Mouse (Mus musculus) adrenal gland, postnatal 14 days (tissue): Measurements from ENCODE around the gene Gpnmb. TPM values are rescaled to one million over a fixed set of nuclear protein-coding genes. Genes with fewer than 3 reads are reported as not detected.

Experiments
- DNase-seq: peaks from one replicate; pipeline ENCODE4 v3.0.0; 2021; ENCODE audit warnings: mixed read lengths
- total RNA-seq: library from RNA; stranded (reverse); gene quantifications from 2 replicates; pipeline ENCODE4 v1.2.3, GENCODE M21; 2021

Gpnmb gene
- total RNA-seq, 1 experiment from 2014 or later = 0.19 TPM

DNA sequence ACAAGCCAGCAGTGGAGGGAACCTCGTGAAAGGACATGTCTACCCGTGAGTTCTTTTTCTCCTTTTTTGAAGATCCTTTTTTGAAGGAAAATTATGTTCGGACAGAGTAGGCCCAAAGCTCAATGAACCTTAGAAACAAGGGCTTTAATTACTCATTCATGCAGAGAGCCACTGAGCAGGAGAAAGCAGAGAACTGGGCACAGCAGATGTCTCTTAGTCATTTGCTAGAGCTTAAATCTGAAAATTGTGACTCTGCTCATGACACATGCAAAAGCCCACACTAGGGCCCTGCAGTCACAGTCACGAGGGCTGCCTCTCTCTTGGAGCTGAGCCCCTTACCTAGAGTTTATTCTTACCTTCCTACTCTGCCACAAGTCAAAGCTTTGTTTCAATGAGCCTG, 3.6 kb upstream of the Gpnmb start:
- DNase-seq = no peak

- DNase-seq = no peak
Observed at GRCm38 (mm10) chr6:49037268-49037662, 919 bp downstream of the Gpnmb start.

DNA sequence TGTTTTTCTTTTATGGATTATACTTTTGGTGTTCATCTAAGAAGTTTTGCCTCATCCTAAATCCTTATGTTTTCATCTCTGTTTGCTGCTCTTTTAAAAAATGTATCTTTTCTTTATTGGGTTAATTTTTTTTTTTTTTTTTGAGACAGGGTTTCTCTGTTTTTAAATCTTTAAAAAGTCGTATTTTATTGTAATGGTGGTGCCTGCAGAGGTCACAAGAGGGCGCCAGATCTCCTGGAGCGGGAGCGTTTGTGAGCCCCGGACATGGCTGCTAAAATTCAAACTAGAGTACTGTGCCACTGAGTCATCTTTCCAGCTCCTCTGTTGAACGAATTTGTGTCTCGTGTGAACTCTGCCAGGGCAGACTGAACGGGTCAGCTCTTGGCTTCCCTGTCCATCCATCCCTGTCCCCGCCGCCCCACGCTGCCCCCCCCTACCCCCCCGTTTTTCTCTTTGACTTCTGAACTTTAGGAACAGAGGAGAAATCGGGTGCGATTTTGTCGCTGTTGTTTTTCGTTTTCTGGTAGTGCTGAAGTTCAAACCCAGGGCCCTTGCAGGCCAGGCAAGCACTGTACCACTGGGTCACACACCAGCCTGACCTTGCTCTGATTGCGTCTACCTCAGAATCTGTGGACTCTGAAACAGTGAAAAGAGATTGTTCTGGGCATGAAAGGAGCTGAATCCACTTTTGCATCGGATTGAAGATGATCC, 3.3 kb downstream of the Gpnmb start:
- DNase-seq = peak; percentile 83

DNA sequence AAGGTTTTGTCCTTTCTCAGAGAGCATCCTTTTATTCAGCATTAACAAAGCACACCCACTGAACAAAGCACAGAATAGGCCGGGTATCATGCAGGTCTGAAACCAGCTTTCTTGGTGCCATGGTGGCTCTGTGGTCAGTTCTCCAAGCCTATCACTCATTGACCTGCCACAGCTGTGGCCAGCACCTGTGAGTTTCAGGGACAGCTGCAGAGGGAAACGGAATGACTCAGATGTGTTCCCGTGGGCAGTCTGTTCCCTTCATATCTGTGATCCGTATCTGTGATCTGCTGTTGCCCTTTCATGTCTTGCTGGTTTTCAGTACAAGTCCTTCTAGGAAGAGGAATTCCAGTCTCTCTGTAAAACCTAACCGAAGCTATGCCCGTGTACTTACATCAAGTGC, 10.2 kb downstream of the Gpnmb start:
- no peak for DNase-seq

- no peak for DNase-seq
Observed at GRCm38 (mm10) chr6:49046976-49047375, 10.6 kb downstream of the Gpnmb start.

GRCm38 (mm10) chr6:49047848-49048247, 11.5 kb downstream of the Gpnmb start:
- no peak for DNase-seq

- no peak for DNase-seq
Observed at GRCm38 (mm10) chr6:49048395-49048794, 12.0 kb downstream of the Gpnmb start.

- DNase-seq = no peak
Observed at GRCm38 (mm10) chr6:49050677-49051410, 14.5 kb downstream of the Gpnmb start.

GRCm38 (mm10) chr6:49052191-49052590, 15.8 kb downstream of the Gpnmb start:
- DNase-seq = no peak

DNA sequence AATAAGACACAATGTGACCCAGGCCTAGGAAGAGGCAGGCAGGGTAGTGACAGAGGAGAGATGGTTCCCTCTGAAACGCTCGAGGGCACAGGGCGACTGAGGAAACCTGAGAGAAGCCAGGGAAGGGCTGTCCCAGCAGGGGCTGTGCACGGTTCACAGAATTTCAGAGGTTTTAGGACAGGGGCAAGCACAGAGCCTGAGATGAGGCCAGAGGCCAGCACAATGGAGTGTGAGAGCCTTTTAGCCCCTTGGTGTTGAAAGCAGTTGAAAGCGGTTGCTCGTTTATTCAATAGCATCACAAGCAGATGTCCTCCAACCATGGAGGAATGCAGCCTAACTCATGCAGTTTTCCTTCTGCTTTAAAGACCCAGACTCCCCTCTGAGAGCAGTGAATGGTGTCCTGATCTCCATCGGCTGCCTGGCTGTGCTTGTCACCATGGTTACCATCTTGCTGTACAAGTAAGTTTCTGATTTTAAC, 18.9 kb downstream of the Gpnmb start:
- no peak for DNase-seq

DNA sequence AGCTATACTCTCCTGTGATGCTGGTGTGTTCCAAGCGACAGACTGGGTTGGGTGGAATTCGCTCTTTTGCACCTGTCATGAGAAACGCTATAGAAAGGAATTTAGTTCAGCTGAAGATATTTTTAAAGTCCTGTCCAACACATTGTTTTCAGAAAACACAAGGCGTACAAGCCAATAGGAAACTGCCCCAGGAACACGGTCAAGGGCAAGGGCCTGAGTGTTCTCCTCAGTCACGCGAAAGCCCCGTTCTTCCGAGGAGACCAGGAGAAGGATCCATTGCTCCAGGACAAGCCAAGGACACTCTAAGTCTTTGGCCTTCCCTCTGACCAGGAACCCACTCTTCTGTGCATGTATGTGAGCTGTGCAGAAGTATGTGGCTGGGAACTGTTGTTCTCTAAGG, 19.7 kb downstream of the Gpnmb start:
- DNase-seq = no peak

DNA sequence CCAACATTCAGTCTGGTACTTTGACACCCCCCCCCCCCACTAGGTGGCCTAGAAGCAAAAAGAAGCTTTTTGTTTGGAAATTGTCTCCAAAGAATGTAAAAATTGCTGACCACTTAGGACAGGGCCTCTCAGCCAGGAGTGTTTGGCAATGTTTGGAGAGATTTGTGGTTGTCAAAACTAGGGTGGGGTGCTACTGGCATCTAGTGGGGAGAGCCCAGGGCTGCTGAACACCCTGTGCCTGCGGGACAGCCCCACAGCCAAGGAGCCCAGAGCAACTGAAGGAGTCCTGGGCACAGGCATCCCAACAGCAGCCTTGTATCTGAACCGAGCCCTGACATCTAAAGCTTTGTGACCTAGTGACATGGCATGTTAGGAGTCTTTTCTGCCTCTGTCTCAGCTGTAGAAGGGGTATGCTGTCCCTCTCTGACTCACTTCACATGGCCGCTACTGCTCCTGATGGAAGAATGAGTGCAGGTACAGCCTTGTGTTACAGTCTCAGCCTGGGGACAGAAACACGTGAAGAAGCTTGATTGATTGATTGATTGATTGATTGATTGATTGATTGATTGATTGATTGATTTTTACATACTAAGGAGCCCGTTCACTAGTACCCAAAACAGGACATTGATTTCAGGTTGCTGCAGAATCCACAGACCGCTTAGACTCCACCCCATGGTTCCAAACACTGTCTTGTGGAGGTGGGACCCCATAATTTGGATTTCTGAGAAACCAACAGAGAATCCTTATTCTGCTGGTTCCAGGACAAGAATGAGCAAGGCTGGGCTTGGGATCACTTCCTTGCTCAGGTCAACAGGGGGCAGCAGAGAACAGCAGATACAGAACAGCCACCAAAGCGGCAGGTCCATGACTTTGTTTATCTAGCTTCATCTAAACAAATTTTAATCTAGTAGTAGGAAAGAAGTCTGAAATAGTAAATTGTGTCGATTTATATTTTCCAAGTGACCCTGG, 21.0 kb downstream of the Gpnmb start:
- peak; percentile 80 for DNase-seq

GRCm38 (mm10) chr6:49068361-49068760, 32.0 kb downstream of the Gpnmb start:
- no peak for DNase-seq

DNA sequence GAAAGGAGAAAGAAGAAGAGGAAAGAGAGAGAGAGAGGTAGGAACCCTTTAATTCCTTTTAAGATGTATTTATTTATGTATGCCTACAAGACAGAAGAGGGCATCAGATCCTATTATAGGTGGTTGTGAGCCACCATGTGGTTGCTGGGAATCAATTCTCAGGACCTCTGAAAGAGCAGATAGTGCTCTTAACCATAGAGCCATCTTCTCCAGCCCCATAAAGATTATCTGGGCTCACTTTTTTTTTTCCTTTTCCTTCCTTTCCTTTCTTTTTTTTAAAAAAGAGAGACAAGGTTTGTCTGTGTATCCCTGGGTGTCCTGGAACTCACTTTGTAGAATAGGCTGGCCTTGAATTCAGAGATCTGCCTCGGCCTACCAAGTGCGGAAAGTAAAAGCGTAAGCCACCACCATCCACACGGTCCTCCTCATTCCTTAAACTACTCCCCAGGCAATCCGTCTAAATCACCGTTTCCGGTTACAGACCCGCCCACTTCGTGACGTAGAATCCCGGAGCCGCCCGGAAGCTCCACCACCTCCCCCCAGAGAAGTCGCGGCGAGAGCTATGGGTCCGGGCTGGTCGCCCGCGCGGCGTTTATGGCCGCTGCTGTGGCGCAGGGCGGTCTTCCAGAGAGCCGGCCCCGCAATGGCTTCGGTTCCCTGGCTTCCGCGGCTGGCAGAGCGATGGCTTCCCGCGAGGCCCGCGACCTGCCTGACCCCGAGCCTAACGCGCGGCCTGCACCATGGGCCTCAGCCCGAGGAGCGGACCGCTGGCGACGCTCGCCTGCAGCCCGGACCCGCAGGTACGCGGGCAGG, 37.2 kb downstream of the Gpnmb start, which contains the start of gene Malsu1:
Malsu1 (plus strand) TSS at position 492 of the 813 bp plus-strand sequence.
- peak; percentile 97 for DNase-seq

GRCm38 (mm10) chr6:49074117-49074490, 37.8 kb downstream of the Gpnmb start:
- peak; percentile 29 for DNase-seq

DNA sequence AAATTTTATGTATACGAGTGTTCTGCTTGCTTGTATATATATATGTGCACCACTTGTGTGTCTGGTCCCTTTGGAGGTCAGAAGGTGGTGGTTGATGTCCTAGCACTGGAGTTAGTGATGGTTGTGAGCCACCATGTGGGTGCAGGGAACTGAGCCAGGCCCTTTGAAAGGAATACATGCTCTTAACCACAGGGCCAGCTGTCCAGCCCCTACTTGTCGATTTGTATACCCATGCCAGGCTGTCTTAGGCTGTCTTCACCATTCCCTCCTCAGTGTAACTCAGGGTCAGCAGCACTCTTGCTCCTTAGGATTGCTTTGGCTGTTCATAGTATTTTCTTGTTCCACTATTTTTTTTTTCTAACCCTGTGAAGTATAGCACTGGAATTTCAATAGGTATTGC, 41.5 kb downstream of the Gpnmb start:
- no peak for DNase-seq

DNA sequence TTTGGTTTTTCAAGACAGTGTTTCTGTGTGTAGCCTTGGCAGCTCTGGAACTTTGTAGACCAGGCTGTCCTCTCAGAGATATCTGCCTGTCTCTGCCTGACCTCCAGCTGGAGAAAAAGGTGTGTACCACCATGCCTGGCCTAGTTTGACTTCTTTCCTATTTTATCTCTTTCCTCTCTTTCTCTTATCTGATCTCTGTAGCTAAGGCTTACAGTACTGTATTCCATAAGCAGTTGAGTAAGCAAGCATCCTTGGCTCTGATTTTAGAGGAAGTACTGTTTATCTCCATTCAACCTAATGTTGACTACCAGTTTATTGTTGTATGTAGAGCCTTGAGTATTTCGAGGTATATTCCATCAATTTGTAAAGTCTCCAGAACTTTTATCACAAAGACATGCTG, 43.0 kb downstream of the Gpnmb start:
- DNase-seq = no peak

GRCm38 (mm10) chr6:49083008-49083407, 46.7 kb downstream of the Gpnmb start:
- no peak for DNase-seq

DNA sequence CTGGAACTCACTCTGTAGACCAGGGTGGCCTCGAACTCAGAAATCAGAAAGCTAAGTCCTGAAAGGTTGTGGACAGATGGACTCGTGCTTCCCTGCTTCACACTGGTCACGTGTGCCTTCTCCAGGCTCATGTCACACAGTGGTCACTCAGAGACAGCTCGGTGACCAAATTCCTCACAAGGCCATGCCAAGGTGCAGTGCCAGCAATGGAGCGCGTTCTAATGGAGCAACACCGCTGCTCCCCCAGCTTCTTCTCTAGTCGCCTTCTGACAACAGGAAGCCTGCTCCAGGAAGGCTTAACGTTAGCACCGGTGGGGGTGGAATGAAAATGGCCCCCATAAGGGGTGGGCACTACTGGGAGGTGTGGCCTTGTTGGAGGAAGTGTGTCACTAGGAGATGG, 58.6 kb downstream of the Gpnmb start:
- peak; percentile 57 for DNase-seq

DNA sequence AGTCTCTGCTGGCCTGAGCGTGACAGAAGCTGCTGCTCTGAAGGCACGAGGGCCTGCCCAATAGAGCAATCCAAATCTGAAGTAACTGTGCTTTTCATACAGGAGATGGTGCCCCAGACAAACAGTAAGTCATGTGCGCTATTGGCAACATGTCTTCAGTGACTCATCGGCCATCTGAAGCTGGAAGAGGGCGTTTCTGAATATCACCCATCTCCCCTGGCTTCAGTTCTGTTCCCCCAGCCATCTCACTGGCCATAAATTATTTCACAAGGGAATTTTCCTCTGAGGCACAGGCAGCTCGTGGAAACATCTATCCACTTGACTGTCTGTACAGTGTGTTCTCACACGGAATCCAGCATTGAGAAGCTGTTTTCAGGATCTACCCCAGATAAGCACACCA, 60.1 kb downstream of the Gpnmb start:
- peak; percentile 69 for DNase-seq

DNA sequence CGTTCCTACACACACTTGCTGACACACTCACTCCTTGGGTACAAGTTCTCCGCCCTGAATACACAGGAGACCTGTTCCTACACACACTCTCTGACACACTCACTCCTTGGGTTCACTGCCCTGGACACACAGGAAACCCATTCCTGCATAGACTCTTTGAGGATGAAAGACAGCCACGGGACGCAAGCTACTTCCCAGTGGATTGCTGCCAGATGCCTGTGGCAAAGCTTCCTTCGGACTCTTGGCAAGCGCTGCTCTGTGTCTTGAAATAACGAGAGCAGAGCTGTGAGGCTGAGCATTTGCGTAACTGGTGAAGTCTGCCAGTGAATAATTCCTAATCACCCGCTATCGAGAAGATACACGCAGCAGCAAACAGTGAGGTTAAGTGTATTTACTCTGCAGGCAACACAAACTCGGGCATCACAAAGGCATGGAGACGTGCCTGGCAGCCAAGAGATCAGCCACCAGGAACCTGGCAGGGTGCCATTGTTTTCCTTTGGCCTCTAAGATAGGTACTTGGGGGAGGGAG, 60.7 kb downstream of the Gpnmb start:
- DNase-seq = peak; percentile 87
